Mouse (Mus musculus) midbrain, embryonic 16.5 days (tissue): Measurements from ENCODE around the gene Hspa5. TPM values are rescaled to one million over a fixed set of nuclear protein-coding genes. Genes with fewer than 3 reads are reported as not detected.

Source experiments
- ATAC-seq: fragments of 200-750 bp; cut with Nextera tagmentation; 2 replicates; pipeline ENCODE4 v1.8.0; 2017; ENCODE audit warnings: moderate TSS enrichment
- H3K27ac ChIP-seq: fragments of 300-500 bp; sonication (generic); 2 replicates; pipeline ENCODE4 v1.5.1; 2014; ENCODE audit warnings: mild to moderate bottlenecking, low read length, mixed read lengths
- H3K27me3 ChIP-seq: fragments of 300-500 bp; sonication (generic); 2 replicates; pipeline ENCODE4 v1.6.1; 2014; ENCODE audit warnings: low read depth, low read length, mixed read lengths; ENCODE audit not compliant: control insufficient read depth, insufficient read depth
- H3K36me3 ChIP-seq: fragments of 300-500 bp; sonication (generic); 2 replicates; pipeline ENCODE4 v1.6.1; 2014; ENCODE audit warnings: mild to moderate bottlenecking, low read length, moderate library complexity, mixed read lengths; ENCODE audit not compliant: control insufficient read depth, insufficient read depth
- H3K4me1 ChIP-seq: fragments of 300-500 bp; sonication (generic); 2 replicates; pipeline ENCODE4 v1.6.1; 2014; ENCODE audit warnings: mild to moderate bottlenecking, low read length, mixed read lengths; ENCODE audit not compliant: control insufficient read depth, insufficient read depth
- H3K4me2 ChIP-seq: fragments of 300-500 bp; sonication (generic); 2 replicates; pipeline ENCODE4 v1.6.1; 2014; ENCODE audit warnings: mild to moderate bottlenecking, low read length, mixed read lengths
- H3K4me3 ChIP-seq: fragments of 300-500 bp; sonication (generic); 2 replicates; pipeline ENCODE4 v1.5.1; 2014; ENCODE audit warnings: low read depth, mild to moderate bottlenecking, low read length, moderate library complexity, mixed read lengths
- H3K9ac ChIP-seq: fragments of 300-500 bp; sonication (generic); 2 replicates; pipeline ENCODE4 v1.6.1; 2014; ENCODE audit warnings: low read depth, low read length, mixed read lengths
- H3K9me3 ChIP-seq: fragments of 300-500 bp; sonication (generic); replicated peaks from 2 replicates; pipeline ENCODE4 v1.6.1; 2014; ENCODE audit warnings: mild to moderate bottlenecking, low read length, mixed read lengths; ENCODE audit not compliant: control insufficient read depth, poor library complexity, severe bottlenecking
- WGBS: fragments of 180-500 bp; shearing (Covaris S2); extraction: QIAGEN DNeasy Blood & Tissue Kit; methylation state at CpG from one replicate; pipeline ENCODE4 v1.1.7; 2014; 5-methylcytosine and 5-hydroxymethylcytosine counted together
- polyA plus RNA-seq: library from polyadenylated mRNA; unstranded; fragments of >200 nt; fragmentation: Nextera tagmentation; extraction: Ambion mirVana; gene quantifications from 2 replicates; pipeline ENCODE4 v1.2.1, GENCODE M21; 2015

Gene Hspa5
- polyA plus RNA-seq, 1 experiment from 2014 or later: 420 TPM

DNA sequence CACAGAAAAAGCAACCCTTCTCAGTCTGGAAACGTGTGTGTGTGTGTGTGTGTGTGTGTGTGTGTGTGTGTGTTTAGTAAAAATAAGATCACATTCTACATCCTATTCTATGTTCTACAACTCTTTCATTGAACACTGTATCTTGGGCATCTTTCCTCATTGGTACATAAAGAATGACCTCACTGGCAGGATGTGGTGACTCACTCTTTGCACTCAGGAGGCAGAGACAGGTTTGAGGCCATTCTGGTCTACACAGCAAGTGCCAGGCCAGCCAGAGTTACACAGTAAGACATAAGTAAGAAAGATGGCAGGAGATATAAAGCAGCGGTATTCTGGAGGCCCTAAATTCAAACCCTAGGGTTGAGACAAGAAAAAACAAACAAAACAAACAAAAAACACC is 8.9 kb upstream of the Hspa5 start:
- 66% methylated on average over 2 of the region's 2 CpGs for WGBS
- no peak overlapping the region for H3K4me3 ChIP-seq
- H3K36me3 ChIP-seq: no peaks in the 10 kb centered on the region

DNA sequence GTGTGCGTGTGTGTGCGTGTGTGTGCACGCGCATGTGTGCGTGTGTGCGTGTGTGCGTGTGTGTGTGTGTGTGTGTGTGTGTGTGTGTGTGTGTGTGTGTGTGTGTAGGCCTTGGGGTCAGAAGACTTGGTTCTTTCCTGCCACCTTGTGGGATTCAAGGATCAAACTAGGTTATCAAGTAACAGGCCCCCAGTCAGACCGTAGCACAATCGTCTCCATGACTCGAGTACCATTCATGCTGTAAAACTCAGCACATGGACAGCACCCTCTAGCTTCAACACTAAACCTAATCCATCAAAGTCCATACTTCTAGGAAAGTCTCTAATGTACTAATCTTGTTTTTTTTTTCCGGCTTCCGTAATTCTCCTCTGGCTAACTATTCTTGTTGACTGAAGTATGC is 7.0 kb upstream of the Hspa5 start:
- no peak overlapping the region for H3K4me3 ChIP-seq
- H3K36me3 ChIP-seq: no peaks in the 10 kb centered on the region
- H3K27me3 ChIP-seq: no peaks in the 10 kb centered on the region
- H3K9ac ChIP-seq: no peak overlapping the region
- no peak overlapping the region for H3K4me2 ChIP-seq
- no peaks in the 10 kb centered on the region for H3K9me3 ChIP-seq
- no peaks in the 10 kb centered on the region for H3K4me1 ChIP-seq
- ATAC-seq: no peak
- no peak overlapping the region for H3K27ac ChIP-seq
- whole genome bisulfite sequencing: 47% methylated on average over 12 of the region's 12 CpGs

More for the DNA sequence above, 8.9 kb upstream of the Hspa5 start:
- Histone ChIP-seq H3K27ac (no peak overlapping the region), H3K27me3 (no peaks in the 10 kb centered on the region), H3K4me1 (no peaks in the 10 kb centered on the region), H3K9me3 (no peaks in the 10 kb centered on the region), H3K4me2 (no peak overlapping the region), H3K9ac (no peak overlapping the region)
- ATAC-seq: no peak

DNA sequence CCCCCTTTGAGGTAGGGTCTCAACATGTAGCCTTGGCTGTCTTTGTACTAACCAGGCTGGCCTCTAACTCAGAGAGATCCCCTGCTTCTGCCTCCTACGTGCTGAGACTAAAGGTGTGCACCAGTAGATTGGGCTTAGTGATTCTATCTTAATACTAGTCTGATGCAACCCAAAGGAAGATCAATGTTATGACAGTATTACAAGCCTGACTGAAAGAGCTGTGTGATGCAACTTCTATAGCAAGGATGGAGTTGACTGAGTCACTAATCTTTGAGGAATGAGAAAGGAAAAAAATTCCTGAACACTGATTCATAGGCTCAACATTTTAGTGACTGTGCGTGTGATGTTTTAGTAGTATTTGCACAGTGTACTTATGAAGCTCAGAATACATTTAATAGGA is 1.7 kb upstream of the Hspa5 start:
- peaks cover 17% of the 10 kb centered on the region for H3K36me3 ChIP-seq
- no peak overlapping the region for H3K4me3 ChIP-seq
- ATAC-seq: no peak
- no peak overlapping the region for H3K9ac ChIP-seq
- H3K4me2 ChIP-seq: no peak overlapping the region
- H3K27me3 ChIP-seq: no peaks in the 10 kb centered on the region
- no peak overlapping the region for H3K27ac ChIP-seq
- peaks cover 27% of the 10 kb centered on the region for H3K4me1 ChIP-seq
- H3K9me3 ChIP-seq: no peaks in the 10 kb centered on the region
- 95% methylated on average over 2 of the region's 2 CpGs for WGBS

DNA sequence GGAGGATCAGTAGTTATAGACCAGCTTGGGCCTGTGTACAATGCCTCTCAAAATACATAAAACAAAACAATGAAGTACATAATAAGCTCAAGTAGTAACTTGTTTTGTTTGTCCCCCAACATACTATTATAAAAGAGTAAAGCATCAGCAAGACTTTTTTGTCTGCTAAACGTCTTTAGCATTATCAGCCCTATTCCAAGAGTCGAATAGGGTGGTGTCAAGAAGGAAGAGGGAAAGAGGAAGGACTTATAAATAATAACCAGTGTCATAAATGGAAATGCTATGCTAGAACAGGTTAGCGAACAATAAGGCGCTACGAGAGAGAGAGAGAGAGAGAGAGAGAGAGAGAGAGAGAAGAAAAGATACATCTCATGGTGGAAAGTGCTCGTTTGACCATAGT is 819 bp upstream of the Hspa5 start:
- Histone ChIP-seq H3K27me3 (no peaks in the 10 kb centered on the region), H3K27ac (peak overlapping the region; percentile 84), H3K9me3 (no peaks in the 10 kb centered on the region), H3K4me3 (peak overlapping the region; percentile 98), H3K4me1 (peaks cover 35% of the 10 kb centered on the region), H3K36me3 (peaks cover 22% of the 10 kb centered on the region), H3K9ac (peak overlapping the region; percentile 68), H3K4me2 (peak overlapping the region; percentile 71)
- WGBS: 1% methylated on average over 6 of the region's 6 CpGs
- no peak for ATAC-seq

DNA sequence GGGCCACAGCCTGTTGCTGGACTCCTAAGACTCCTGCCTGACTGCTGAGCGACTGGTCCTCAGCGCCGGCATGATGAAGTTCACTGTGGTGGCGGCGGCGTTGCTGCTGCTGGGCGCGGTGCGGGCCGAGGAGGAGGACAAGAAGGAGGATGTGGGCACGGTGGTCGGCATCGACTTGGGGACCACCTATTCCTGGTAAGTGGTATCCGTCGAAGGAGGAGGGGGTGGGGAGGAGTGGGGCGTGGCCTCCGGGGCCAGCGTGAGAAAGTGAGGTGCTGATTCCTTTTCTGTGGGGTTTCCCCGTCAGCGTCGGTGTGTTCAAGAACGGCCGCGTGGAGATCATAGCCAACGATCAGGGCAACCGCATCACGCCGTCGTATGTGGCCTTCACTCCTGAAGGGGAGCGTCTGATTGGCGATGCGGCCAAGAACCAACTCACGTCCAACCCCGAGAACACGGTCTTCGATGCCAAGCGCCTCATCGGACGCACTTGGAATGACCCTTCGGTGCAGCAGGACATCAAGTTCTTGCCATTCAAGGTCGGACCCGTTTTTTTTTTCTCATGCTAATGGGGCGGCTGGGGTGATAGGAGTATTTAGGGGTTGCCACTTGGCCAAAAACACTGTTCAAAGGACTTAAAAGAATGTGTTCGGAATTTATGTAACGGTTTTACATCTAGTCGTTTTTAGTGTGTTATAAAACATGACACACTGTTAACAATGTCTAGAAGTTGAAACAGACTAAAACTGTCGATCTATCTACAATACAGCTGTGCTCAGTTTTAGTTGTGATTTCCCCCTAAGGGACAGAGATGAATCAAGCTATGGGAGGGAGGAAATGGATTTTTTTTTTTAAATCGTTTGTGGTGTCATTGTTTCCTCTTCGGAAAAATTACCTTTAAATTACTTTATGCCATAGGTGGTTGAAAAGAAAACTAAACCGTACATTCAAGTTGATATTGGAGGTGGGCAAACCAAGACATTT is 774 bp downstream of the Hspa5 start:
- no peaks in the 10 kb centered on the region for H3K9me3 ChIP-seq
- H3K27ac ChIP-seq: peak overlapping the region; percentile 89
- H3K4me1 ChIP-seq: peaks cover 51% of the 10 kb centered on the region
- no peaks in the 10 kb centered on the region for H3K27me3 ChIP-seq
- H3K9ac ChIP-seq: peak overlapping the region; percentile 94
- H3K36me3 ChIP-seq: peaks cover 31% of the 10 kb centered on the region
- peak overlapping the region; percentile 77 for H3K4me2 ChIP-seq
- peak overlapping the region; percentile 98 for H3K4me3 ChIP-seq
- WGBS: 4% methylated on average over 47 of the region's 50 CpGs
- ATAC-seq: peak; percentile 61

DNA sequence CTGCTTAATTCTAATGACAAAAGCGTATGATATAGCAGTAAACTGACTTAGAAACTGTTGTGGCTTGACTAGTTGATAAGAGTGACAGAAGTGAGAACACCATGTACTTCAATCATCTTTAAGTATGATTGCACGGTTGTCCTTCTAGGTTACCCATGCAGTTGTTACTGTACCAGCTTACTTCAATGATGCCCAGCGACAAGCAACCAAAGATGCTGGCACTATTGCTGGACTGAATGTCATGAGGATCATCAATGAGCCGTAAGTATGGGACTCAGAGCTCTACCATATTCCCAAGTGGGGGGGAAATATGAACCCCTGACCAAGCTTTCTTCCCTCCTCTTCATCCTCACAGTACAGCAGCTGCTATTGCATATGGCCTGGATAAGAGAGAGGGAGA is 1.9 kb downstream of the Hspa5 start:
- Histone ChIP-seq H3K27me3 (no peaks in the 10 kb centered on the region), H3K9ac (no peak overlapping the region), H3K36me3 (peaks cover 32% of the 10 kb centered on the region), H3K4me1 (peaks cover 57% of the 10 kb centered on the region), H3K9me3 (no peaks in the 10 kb centered on the region), H3K4me2 (peak overlapping the region; percentile 77), H3K4me3 (peak overlapping the region; percentile 98; the same call in 1 of the 2 replicates), H3K27ac (no peak overlapping the region)
- 92% methylated on average over 4 of the region's 4 CpGs for WGBS
- no peak for ATAC-seq

DNA sequence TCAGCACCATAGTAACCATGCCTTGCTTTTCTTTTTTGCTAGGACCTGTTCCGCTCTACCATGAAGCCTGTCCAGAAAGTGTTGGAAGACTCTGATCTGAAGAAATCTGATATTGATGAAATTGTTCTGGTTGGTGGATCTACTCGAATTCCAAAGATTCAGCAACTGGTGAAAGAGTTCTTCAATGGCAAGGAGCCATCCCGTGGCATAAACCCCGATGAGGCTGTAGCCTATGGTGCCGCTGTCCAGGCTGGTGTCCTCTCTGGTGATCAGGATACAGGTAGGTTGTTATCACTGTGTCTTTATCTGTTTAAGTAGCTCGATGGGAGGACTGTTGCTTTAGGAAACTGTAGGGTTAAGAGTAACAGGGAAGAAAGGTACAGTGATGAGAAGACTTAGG is 2.7 kb downstream of the Hspa5 start:
- peak overlapping the region; percentile 77 for H3K4me2 ChIP-seq
- WGBS: 91% methylated on average over 6 of the region's 6 CpGs
- no peak overlapping the region for H3K4me3 ChIP-seq
- H3K27me3 ChIP-seq: no peaks in the 10 kb centered on the region
- H3K27ac ChIP-seq: no peak overlapping the region
- peaks cover 37% of the 10 kb centered on the region for H3K36me3 ChIP-seq
- ATAC-seq: no peak
- peaks cover 57% of the 10 kb centered on the region for H3K4me1 ChIP-seq
- no peaks in the 10 kb centered on the region for H3K9me3 ChIP-seq
- H3K9ac ChIP-seq: no peak overlapping the region

DNA sequence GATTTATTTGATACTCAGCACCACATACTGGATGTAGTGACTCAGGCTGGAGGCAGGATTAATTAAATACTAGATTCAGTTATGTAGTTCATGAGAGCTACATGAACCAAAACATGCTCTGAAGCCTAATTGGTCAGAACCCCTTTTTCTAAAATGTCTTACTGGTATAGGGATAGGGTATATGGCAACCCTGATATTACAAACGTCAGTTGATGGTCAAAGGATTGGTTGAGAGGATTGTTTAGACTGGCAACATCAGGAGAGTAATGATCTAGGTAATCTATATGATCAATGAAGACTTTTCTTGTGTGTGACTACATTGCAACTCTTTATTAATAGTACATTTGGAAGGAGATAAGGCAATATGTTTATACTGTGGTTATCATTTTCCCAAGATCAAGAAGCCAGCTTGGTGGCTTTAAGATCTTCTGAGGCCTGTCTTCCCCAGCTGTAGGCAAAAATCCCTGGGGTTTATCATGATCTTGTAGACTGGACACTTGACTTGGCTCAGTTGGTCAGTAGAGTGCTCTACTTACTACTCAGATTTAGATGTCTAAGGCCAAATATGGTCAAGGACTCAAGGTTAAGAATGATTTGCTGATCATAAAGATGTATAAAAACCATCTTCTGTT is 5.6 kb downstream of the Hspa5 start:
- Histone ChIP-seq H3K27me3 (no peaks in the 10 kb centered on the region), H3K27ac (no peak overlapping the region), H3K9ac (no peak overlapping the region), H3K4me3 (no peak overlapping the region; the same call in 1 of the 2 replicates), H3K9me3 (no peaks in the 10 kb centered on the region), H3K36me3 (peaks cover 40% of the 10 kb centered on the region), H3K4me2 (peak overlapping the region; percentile 22), H3K4me1 (peaks cover 52% of the 10 kb centered on the region)
- 81% methylated on average over 1 of the region's 1 CpGs for WGBS
- no peak for ATAC-seq
